Mouse (Mus musculus) T-cell, adult 2 months (primary cell): ENCODE results near the gene Fiz1.
"Not testable (repeated sequence)": the region's sequence is repeated elsewhere in the genome, so short reads cannot be mapped to it uniquely, and the experiment has no call there.

ENCODE experiments used
- DNase-seq: peaks from one replicate; pipeline ENCODE4 v3.0.0; 2022; ENCODE audit warnings: low spot score

Fiz1 gene

DNA sequence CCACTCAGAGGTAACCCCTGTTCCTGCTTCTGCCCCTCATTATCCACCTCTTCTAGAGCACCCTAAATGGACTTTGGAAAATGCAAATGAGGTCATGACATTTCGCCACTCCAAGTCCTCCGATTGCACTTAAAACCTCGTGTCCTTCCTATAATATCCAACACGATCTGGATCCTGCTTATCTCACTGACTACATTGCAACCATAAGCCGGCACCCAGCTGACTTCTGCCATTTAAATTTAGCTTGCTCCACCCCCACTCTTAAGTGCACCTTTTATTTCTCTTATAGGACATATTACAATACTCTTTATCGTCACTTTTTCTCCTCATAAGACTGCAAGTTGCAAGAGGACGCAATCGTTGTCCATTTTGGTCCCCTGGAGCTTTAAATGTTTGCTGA is 23.0 kb upstream of the Fiz1 start:
- no peak for DNase-seq

DNA sequence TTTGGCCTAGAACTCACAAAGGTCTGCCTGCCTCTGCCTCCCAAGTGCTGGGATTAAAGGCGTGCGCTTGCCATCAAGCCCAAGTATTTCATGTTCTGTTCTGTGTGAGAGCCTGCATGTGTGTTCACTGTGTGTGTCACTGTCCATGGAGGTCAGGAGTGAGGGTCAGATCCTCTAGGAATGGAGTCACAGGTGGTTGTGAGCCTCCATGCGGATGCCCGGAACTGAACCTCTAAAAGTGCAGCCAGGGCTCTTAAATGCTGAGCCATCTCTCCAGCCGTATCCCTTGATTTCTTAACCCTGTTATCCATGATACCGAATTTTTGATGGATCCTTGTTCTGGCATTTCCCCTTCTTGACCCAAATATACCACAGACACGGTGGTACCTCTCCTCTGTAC is 22.5 kb upstream of the Fiz1 start:
- DNase-seq: no peak

DNA sequence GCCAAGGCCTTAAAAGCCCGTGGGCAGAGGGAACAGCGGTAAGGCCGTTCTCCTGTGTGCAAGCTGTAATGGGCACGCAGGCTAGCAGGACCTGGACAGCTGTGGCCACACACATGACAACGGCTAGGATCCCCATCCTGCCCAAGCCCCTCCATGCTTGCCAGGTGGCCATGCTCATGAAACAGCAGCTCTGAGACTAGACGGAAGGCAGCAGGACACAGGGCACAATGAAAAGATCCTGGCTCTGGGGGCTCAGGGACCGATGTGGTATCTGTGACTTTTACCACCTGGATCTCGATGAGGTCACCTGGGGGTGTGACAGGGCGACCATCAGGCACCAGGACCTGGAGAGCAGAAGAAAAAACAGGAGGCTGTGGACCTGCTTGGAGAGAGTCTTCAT is 21.6 kb upstream of the Fiz1 start:
- no peak for DNase-seq

DNA sequence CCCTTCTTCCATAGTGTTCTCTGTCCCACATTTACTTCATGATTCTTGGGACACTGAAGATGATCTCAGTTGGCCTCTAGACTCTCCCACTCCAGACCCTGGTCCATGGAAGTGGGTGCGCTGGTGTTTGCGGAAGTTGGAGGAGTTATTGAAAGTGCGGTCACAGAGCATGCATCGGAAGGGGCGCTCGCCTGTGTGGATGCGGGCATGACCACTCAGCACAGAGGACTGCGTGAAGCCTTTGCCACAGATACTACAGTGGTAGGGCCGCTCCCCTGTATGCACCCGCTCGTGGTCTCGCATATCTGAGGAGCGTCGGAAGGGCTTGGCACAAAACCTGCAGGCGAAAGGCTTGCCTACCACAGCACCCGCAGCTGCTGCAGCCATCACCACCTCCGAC is 21.1 kb upstream of the Fiz1 start:
- no peak for DNase-seq

DNA sequence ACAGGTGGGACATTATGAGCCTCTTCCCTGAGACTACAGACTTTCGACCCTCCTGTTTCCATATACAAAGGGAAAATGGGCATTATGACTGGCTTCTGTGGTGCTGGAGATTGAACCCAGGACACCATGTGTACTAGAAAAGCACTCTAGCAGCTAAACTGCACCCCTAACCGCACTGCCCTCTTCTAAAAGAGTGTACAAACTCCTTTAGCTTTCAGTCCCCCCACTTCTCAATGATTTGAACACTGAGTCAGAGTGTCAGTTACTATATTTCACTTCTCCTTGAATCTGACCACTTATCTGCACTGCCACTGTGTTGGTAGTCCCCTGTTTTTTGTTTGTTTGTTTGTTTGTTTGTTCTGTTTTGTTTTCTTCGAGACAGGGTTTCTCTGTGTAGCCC is 19.3 kb upstream of the Fiz1 start, which contains the start of gene 4632433K11Rik:
Gene 4632433K11Rik (plus strand): TSS at position 301 of the 400 bp plus-strand sequence.
- no peak for DNase-seq

DNA sequence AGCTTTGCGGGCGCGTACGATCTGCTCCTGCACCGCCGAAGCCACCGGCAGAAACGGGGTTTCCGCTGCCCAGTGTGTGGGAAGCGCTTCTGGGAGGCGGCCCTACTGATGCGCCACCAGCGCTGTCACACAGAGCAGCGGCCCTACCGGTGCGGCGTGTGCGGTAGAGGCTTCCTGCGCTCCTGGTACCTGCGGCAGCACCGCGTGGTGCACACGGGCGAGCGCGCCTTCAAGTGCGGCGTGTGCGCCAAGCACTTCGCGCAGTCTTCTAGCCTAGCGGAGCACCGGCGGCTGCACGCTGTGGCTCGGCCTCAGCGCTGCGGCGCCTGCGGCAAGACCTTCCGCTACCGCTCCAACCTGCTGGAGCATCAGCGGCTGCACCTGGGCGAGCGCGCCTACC is 17.0 kb upstream of the Fiz1 start:
- DNase-seq: no peak

- no peak for DNase-seq
These were observed 16.2 kb upstream of the Fiz1 start for GRCm38 (mm10) chr7:5030554-5031275.

DNA sequence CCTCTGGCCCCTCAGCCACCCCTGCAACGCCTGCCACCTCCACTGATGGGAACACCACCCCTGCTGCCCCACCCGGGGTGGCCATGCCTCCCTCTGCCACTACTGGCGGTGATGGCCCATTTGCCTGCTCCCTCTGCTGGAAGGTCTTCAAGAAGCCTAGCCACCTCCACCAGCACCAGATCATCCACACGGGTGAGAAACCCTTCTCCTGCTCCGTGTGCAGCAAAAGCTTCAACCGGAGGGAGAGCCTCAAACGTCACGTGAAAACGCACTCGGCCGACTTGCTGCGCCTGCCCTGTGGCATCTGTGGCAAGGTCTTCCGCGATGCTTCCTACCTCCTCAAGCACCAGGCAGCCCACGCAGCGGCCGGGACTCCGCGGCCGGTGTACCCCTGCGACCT is 15.4 kb upstream of the Fiz1 start:
- no peak for DNase-seq

DNA sequence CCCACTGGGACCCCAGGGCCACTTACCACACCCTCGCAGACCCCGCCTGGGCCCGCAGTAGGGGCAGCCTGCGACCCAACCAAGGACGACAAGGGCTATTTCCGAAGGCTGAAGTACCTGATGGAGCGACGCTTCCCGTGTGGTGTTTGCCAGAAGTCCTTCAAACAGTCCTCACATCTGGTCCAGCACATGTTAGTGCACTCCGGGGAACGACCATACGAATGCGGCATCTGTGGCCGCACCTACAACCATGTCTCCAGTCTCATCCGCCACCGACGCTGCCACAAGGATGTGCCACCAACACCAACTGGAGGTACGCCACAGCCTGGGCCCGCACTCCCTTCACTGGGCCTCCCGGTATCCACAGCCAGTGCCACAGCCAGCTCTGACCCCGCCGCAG is 15.0 kb upstream of the Fiz1 start:
- DNase-seq: no peak

- no peak for DNase-seq
These were observed 6.7 kb upstream of the Fiz1 start for GRCm38 (mm10) chr7:5021197-5021596.

GRCm38 (mm10) chr7:5020685-5021084 is 6.2 kb upstream of the Fiz1 start:
- DNase-seq: no peak

DNA sequence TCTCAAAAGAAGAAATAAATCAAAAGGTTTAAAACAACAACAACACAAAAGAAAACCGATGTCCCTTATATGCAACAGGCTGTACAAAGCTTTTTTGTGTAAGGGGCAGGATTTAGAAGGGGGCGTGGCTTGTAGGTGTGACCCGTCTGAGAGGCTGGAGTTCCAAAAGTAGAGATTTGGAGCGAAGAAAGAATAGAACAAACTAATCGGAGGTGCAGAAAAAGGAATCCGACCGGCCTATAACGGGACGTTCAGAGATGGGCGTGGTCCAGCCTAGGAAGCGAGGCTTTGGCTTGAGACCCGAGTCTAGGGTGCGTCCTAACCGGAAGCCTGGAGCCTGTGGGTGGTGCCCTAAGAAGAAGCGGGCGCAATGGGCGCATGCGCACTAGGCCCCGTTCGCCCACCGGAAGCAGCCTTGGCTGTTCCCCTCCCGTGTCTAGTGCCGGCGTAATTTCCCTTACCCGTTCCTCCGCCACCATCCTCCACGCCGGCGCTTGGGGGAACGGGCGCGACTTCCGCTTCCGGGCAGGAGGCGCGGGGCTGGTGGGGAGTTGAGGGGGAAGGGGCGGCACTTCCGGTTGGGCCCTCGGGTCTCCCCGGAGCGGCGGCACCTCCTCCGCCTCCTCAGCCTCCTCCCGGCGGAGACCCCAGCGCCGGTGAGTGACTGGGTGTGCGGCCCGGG is 5.6 kb upstream of the Fiz1 start, which contains the start of the genes Zfp865 and Ccdc106:
Gene Zfp865 (plus strand): TSS at position 377 of the 682 bp plus-strand sequence.
Gene Ccdc106 (plus strand): TSS at position 554 of the 682 bp plus-strand sequence.
- peak; percentile 99 for DNase-seq

DNA sequence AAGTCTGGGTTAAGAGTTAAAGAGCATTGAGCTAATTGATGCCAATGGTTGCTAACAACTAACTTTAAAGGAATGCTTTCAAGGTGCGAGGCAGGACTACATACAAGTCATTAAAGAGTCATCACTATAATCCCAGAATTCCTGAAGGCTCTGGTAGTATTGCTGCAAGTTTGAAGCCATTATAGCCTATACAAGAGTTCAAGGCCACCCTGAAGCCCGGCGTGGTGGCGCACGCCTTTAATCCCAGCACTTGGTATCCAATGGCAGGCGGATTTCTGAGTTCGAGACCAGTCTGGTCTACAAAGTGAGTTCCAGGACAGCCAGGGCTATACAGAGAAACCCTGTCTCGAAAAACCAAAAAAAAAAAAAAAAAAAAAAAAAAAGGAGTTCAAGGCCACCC is 5.1 kb upstream of the Fiz1 start:
- not testable (repeated sequence) for DNase-seq

DNA sequence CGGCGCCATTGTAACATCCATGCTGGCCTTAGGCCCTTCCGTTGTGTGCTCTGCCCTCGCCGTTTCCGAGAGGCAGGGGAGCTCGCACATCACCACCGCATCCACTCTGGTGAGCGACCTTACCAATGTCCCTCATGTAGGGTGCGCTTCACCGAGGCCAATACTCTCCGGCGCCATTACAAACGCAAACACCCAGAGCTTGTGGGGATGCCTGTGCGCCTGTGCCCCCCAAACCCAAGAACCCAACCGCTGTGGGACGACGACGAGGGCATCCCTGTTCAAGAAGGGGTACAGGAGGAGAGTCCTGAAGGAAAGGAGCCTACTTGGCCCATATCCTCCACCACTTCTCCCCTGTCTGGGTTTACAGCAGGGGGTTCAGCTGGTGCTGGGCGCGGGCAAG is 3.4 kb upstream of the Fiz1 start:
- no peak for DNase-seq

DNA sequence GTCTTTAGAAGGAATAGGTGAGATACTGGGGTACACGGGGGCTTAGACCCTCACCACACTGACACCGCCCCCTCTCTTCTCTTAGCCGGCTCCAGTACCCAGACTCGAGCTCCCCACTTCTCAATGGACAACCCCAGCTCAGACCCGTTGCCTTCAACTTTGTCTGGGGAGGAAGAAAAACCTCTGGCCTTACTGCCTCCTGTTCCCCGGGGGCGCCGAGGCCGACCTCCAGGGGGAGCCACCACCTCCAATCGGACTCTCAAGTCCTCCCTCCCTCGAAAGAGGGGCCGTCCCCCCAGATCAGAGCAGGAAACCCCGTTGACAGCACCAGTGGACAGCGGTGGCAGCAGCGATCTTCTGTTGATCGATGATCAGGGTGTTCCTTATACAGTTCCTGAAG is 2.9 kb upstream of the Fiz1 start:
- peak; percentile 28 for DNase-seq

DNA sequence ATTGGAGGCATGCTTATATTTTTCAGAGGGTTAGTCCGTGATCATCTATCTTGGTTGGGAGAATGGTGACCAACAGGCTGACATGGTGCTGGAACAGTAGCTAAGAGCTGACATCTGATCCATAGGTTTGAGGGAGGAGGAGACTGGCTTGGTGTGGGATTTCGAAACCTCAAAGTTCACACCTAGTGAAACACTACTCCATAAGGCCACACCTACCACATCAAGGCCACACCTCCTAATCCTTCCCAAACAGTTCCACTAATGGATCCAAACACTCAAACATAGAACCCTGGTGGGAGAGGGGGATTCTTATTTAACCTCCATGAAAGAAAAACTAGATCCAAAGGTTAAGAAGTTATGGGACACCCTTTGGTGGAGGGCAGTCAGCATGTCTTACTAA is 2.4 kb upstream of the Fiz1 start:
- DNase-seq: no peak

DNA sequence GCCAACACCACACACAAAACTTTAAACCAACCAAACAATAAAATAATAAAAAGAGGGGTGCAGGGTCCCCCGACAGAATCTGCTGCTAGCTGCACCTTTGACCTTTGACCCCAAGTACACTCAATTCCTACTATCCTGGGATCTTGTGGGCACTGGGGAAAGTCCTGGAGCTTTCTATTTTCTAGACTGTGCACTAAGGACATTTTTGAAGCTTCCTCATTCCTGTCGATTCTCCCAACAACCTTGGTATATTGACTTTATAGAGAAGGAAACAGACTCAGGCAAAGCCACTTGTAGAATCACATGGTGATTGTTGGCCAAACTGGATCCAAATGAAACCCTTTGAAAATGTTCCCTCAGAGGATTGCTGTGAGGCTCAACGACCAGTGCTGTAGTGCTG is 1.6 kb upstream of the Fiz1 start:
- no peak for DNase-seq

DNA sequence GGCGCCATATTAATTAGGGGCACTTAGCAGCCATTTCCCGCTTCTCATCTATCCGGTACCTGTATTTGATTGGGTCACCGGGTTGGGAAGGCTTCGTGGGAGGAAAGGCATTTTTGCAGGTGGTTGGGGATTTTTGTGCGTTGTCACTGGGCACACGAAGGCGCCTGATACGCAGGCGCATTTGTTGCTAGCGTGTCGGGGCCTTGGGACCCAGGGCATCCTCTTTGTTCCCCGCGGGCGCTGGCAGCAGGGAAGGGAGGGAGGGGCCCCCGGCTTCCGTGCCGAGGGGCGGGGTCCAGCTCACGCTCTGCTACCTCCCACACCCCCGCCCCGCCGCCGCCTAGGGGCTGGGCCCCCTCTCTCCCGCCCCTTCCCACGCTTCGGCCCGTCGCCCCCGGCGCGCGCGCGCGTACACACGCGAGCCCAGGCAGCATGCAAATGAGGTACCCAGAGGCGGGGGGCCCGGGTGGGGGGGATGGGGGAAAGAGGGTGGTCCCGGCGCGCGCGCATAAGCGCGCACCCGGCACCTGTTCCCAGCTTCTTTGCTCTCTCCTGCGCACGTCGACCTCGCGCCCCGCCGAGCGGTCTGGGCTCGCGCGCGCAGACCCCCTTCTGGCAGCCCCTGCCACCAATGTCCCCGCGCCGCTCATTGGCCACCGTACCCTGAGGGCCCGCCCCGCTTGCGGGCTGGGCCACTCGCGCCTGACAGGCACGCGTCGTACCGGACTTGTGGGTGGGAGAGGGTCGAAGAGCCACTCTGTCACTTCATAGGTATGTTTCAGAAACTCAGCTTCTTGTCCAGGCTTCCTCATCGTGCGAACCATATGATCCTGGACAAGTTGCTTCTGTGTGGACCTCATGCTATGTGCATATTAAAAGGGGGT is 863 bp upstream of the Fiz1 start, which contains the start of gene Gm44973:
Gene Gm44973 (plus strand): TSS at position 379 of the 884 bp plus-strand sequence.
- peak; percentile 91 for DNase-seq

GRCm38 (mm10) chr7:5012681-5013513 is 1.6 kb downstream of the Fiz1 start:
- no peak for DNase-seq

- DNase-seq: no peak
These were observed 6.3 kb downstream of the Fiz1 start for GRCm38 (mm10) chr7:5008229-5008628.

GRCm38 (mm10) chr7:5002876-5003275 is 11.6 kb downstream of the Fiz1 start:
- DNase-seq: not testable (repeated sequence)

- DNase-seq: peak; percentile 36
These were observed 14.6 kb downstream of the Fiz1 start for GRCm38 (mm10) chr7:4999876-5000275.
